Mouse (Mus musculus) lung, postnatal 0 days (tissue): ENCODE data around the gene Ranbp3. TPM values are rescaled to one million over a fixed set of nuclear protein-coding genes. Genes with fewer than 3 reads are reported as not detected.
A peak's percentile ranks its signal among the peaks of the same experiment; 100 is the strongest.

Source experiments
- ATAC-seq: fragments of 200-750 bp; cut with Nextera tagmentation; 2 replicates; pipeline ENCODE4 v1.8.0; 2017; ENCODE audit warnings: moderate library complexity
- DNase-seq: peaks from one replicate; pipeline ENCODE4 v3.0.0-alpha.2; 2016; ENCODE audit warnings: low spot score
- H3K27ac ChIP-seq: fragments of 300-500 bp; sonication (generic); 2 replicates; pipeline ENCODE4 v1.5.1; 2014; ENCODE audit warnings: antibody characterized with exemption, mild to moderate bottlenecking, low read length, mixed read lengths
- H3K27me3 ChIP-seq: fragments of 300-500 bp; sonication (generic); replicated peaks from 2 replicates; pipeline ENCODE4 v1.6.1; 2014; ENCODE audit warnings: low read length, mixed read lengths; ENCODE audit not compliant: insufficient read depth
- H3K36me3 ChIP-seq: fragments of 300-500 bp; sonication (generic); 2 replicates; pipeline ENCODE4 v1.6.1; 2014; ENCODE audit warnings: low read length, mixed read lengths; ENCODE audit not compliant: insufficient read depth
- H3K4me1 ChIP-seq: fragments of 300-500 bp; sonication (generic); 2 replicates; pipeline ENCODE4 v1.6.1; 2014; ENCODE audit warnings: antibody characterized with exemption, low read depth, low read length, mixed read lengths; ENCODE audit not compliant: insufficient read depth
- H3K4me2 ChIP-seq: fragments of 300-500 bp; sonication (generic); replicated peaks from 2 replicates; pipeline ENCODE4 v1.6.1; 2014; ENCODE audit warnings: low read depth, mild to moderate bottlenecking, low read length, moderate library complexity, mixed read lengths
- H3K4me3 ChIP-seq: fragments of 300-500 bp; sonication (generic); 2 replicates; pipeline ENCODE4 v1.5.1; 2014; ENCODE audit warnings: low read depth, low read length
- H3K9ac ChIP-seq: fragments of 300-500 bp; sonication (generic); replicated peaks from 2 replicates; pipeline ENCODE4 v1.6.1; 2014; ENCODE audit warnings: low read depth, mild to moderate bottlenecking
- H3K9me3 ChIP-seq: fragments of 300-500 bp; sonication (generic); 2 replicates; pipeline ENCODE4 v1.6.1; 2016; ENCODE audit warnings: low read length, mixed read lengths
- CTCF ChIP-seq: IDR thresholded peaks from 2 replicates; pipeline ENCODE4 v1.5.1; 2016; ENCODE audit warnings: antibody characterized with exemption, mild to moderate bottlenecking
- EP300 ChIP-seq: IDR thresholded peaks from 2 replicates; pipeline ENCODE4 v1.6.1; 2016; ENCODE audit warnings: antibody characterized with exemption, mild to moderate bottlenecking, control low read depth
- WGBS: fragments of 180-500 bp; shearing (Covaris S2); extraction: QIAGEN DNeasy Blood & Tissue Kit; methylation state at CpG from one replicate; pipeline ENCODE4 v1.1.7; 2014; 5-methylcytosine and 5-hydroxymethylcytosine counted together
- polyA plus RNA-seq: library from polyadenylated mRNA; unstranded; fragments of >200 nt; fragmentation: Nextera tagmentation; extraction: Ambion mirVana; gene quantifications from 2 replicates; pipeline ENCODE4 v1.2.1, GENCODE M21; 2015

Ranbp3 gene
- polyA plus RNA-seq, 1 experiment from 2014 or later, result 42.6 TPM

- Histone ChIP-seq H3K27ac (no peak overlapping the region), H3K4me3 (no peak overlapping the region), H3K4me1 (peaks cover 8% of the 10 kb centered on the region; the same call in 1 of the 2 replicates), H3K9me3 (no peaks in the 10 kb centered on the region), H3K27me3 (peaks cover 24% of the 10 kb centered on the region), H3K36me3 (no peaks in the 10 kb centered on the region), H3K4me2 (peak overlapping the region; percentile 100; the same call in 1 of the 2 replicates), H3K9ac (no peak overlapping the region)
- 5% methylated on average over 12 of the region's 12 CpGs for WGBS
- peak; percentile 68 for TF ChIP-seq CTCF
- no peak for TF ChIP-seq EP300
- ATAC-seq (peak; percentile 54), DNase-seq (peak; percentile 87)
These were observed 85.0 kb downstream of the Ranbp3 start for GRCm38 (mm10) chr17:56758132-56758531.

- no peak overlapping the region for H3K27ac ChIP-seq
- TF ChIP-seq CTCF (no peak), EP300 (no peak)
- no peak overlapping the region for H3K9ac ChIP-seq
- no peak overlapping the region for H3K4me2 ChIP-seq
- no peaks in the 10 kb centered on the region for H3K9me3 ChIP-seq
- no peak overlapping the region for H3K4me3 ChIP-seq
- peaks cover 15% of the 10 kb centered on the region for H3K27me3 ChIP-seq
- ATAC-seq (no peak), DNase-seq (no peak)
- 41% methylated on average over 7 of the region's 7 CpGs for WGBS
- no peaks in the 10 kb centered on the region for H3K36me3 ChIP-seq
- peaks cover 9% of the 10 kb centered on the region; the same call in 1 of the 2 replicates for H3K4me1 ChIP-seq
These were observed 86.2 kb downstream of the Ranbp3 start for GRCm38 (mm10) chr17:56759261-56759660.

GRCm38 (mm10) chr17:56761077-56761476 is 88.0 kb downstream of the Ranbp3 start:
- Histone ChIP-seq H3K4me1 (peaks cover 9% of the 10 kb centered on the region; the same call in 1 of the 2 replicates), H3K9ac (no peak overlapping the region), H3K27ac (no peak overlapping the region), H3K27me3 (peaks cover 12% of the 10 kb centered on the region), H3K4me2 (no peak overlapping the region), H3K4me3 (no peak overlapping the region), H3K36me3 (no peaks in the 10 kb centered on the region), H3K9me3 (no peaks in the 10 kb centered on the region)
- 50% methylated on average over 3 of the region's 3 CpGs for WGBS
- no peak for ATAC-seq
- DNase-seq, result no peak
- no peak for TF ChIP-seq CTCF
- TF ChIP-seq EP300, result no peak

Other genes starting within 250 kb of the Ranbp3 start
- 25.6 and 29.6 TPM in 2 replicates for gene Ptprs, start 196.8 kb upstream of the Ranbp3 start, polyA plus RNA-seq
- not detected in 2 replicates for gene Znrf4, start 160.9 kb upstream of the Ranbp3 start, polyA plus RNA-seq
- 3.5 and 3.8 TPM in 2 replicates for gene Gm20219, start 118.9 kb upstream of the Ranbp3 start, polyA plus RNA-seq
- gene Safb2, start 88.7 kb upstream of the Ranbp3 start, polyA plus RNA-seq, result 36.8 and 39.8 TPM in 2 replicates
- 43.4 and 47.1 TPM in 2 replicates for gene Safb, start 88.5 kb upstream of the Ranbp3 start, polyA plus RNA-seq
- gene 2410015M20Rik, start 63.5 kb upstream of the Ranbp3 start, polyA plus RNA-seq, result 201 and 230 TPM in 2 replicates
- gene Rpl36, start 59.9 kb upstream of the Ranbp3 start, polyA plus RNA-seq, result 1,643 and 1,764 TPM in 2 replicates
- gene Lonp1, start 46.4 kb upstream of the Ranbp3 start, polyA plus RNA-seq, result 23.4 and 24.2 TPM in 2 replicates
- gene Catsperd, start 45.2 kb upstream of the Ranbp3 start, polyA plus RNA-seq, result 0.12 and 0.32 TPM in 2 replicates
- gene Ndufa11, start 44.5 kb downstream of the Ranbp3 start, polyA plus RNA-seq, result 380 and 426 TPM in 2 replicates
- gene Vmac, start 44.7 kb downstream of the Ranbp3 start, polyA plus RNA-seq, result 17.2 and 17.5 TPM in 2 replicates
- 10.5 and 10.7 TPM in 2 replicates for gene Nrtn, start 84.2 kb downstream of the Ranbp3 start, polyA plus RNA-seq
- 26.3 and 29.7 TPM in 2 replicates for gene Dus3l, start 91.5 kb downstream of the Ranbp3 start, polyA plus RNA-seq
- gene Prr22, start 97.0 kb downstream of the Ranbp3 start, polyA plus RNA-seq, result 0.23 and 0.33 TPM in 2 replicates
- 5.9 and 6.6 TPM in 2 replicates for gene Rfx2, start 157.7 kb downstream of the Ranbp3 start, polyA plus RNA-seq
- gene Acsbg2, start 201.2 kb downstream of the Ranbp3 start, polyA plus RNA-seq, result not detected in 2 replicates
- gene 1700061G19Rik, start 202.2 kb downstream of the Ranbp3 start, polyA plus RNA-seq, result 0.15 and 0.23 TPM in 2 replicates